Mouse (Mus musculus) embryonic fibroblast, embryonic 13.5 days (primary cell): ENCODE measurements around the gene Gm49320.

Experiments
- CTCF ChIP-seq: IDR thresholded peaks from 2 replicates; pipeline ENCODE4 v1.5.1; 2011; ENCODE audit warnings: mild to moderate bottlenecking, control low read depth, low read length, moderate library complexity, borderline replicate concordance; ENCODE audit not compliant: insufficient read depth
- POLR2A ChIP-seq: IDR thresholded peaks from 2 replicates; pipeline ENCODE4 v1.6.1; 2011; ENCODE audit warnings: low read depth, mild to moderate bottlenecking, control low read depth, low read length, moderate library complexity

- peak; percentile 65 for TF ChIP-seq POLR2A
- TF ChIP-seq CTCF, result no peak
Measured at GRCm38 (mm10) chr8:4252934-4253841, 14.5 kb downstream of the Gm49320 start, which contains the start of gene Snapc2.
